Mouse (Mus musculus): ENCODE measurements around the gene Ralgps2. TPM values are rescaled to one million over a fixed set of nuclear protein-coding genes. Genes with fewer than 3 reads are reported as not detected.

Ralgps2 gene
- polyA plus RNA-seq, 1 experiment from 2014 or later, result 69.6 TPM

- no peaks in the 10 kb centered on the region for H3K27me3 ChIP-seq (replicated peaks; ENCODE audit: control insufficient read depth, insufficient read depth, low read length)
- ATAC-seq (ENCODE audit: low read depth) (no peak), DNase-seq (ENCODE audit: low spot score) (no peak)
- H3K27ac ChIP-seq (replicated peaks; ENCODE audit: low read depth, low read length), result no peak overlapping the region
- 51% methylated on average over 6 of the region's 6 CpGs for WGBS
- no peak overlapping the region for H3K4me2 ChIP-seq (ENCODE audit: low read depth, low read length)
- peaks cover 6% of the 10 kb centered on the region for H3K4me1 ChIP-seq (ENCODE audit: control insufficient read depth, insufficient read depth, low read length)
- no peaks in the 10 kb centered on the region for H3K36me3 ChIP-seq (ENCODE audit: control insufficient read depth, insufficient read depth, low read length)
- H3K9me3 ChIP-seq (ENCODE audit: control insufficient read depth, low read length), result no peaks in the 10 kb centered on the region
- H3K9ac ChIP-seq (ENCODE audit: low read depth, low read length), result no peak overlapping the region
- no peak overlapping the region for H3K4me3 ChIP-seq (ENCODE audit: low read depth, low read length)
Observed at GRCm38 (mm10) chr1:156922921-156923320, 16.5 kb downstream of the Ralgps2 start.

- DNase-seq (ENCODE audit: low spot score), result peak; percentile 25
- Histone ChIP-seq H3K9me3 (ENCODE audit: control insufficient read depth, low read length) (no peaks in the 10 kb centered on the region), H3K4me2 (ENCODE audit: low read depth, low read length) (no peak overlapping the region), H3K9ac (ENCODE audit: low read depth, low read length) (no peak overlapping the region), H3K27ac (replicated peaks; ENCODE audit: low read depth, low read length) (0 out of 2 replicates have a peak overlapping the region, but pooled peaks have one; percentile 15), H3K4me3 (ENCODE audit: low read depth, low read length) (no peak overlapping the region), H3K4me1 (ENCODE audit: control insufficient read depth, insufficient read depth, low read length) (peaks cover 6% of the 10 kb centered on the region), H3K36me3 (ENCODE audit: control insufficient read depth, insufficient read depth, low read length) (no peaks in the 10 kb centered on the region), H3K27me3 (replicated peaks; ENCODE audit: control insufficient read depth, insufficient read depth, low read length) (no peaks in the 10 kb centered on the region)
- WGBS, result 60% methylated on average over 12 of the region's 12 CpGs
- ATAC-seq (ENCODE audit: low read depth), result no peak
Observed at GRCm38 (mm10) chr1:156921290-156921994, 18.0 kb downstream of the Ralgps2 start.

GRCm38 (mm10) chr1:156917460-156917859 is 22.0 kb downstream of the Ralgps2 start:
- ATAC-seq (ENCODE audit: low read depth), result no peak; the same call in 1 of the 2 replicates
- H3K4me3 ChIP-seq (ENCODE audit: low read depth, low read length), result no peak overlapping the region

GRCm38 (mm10) chr1:156916361-156916760 is 23.1 kb downstream of the Ralgps2 start:
- no peak overlapping the region for H3K27ac ChIP-seq (replicated peaks; ENCODE audit: low read depth, low read length)
- no peak for DNase-seq (ENCODE audit: low spot score)
- H3K9me3 ChIP-seq (ENCODE audit: control insufficient read depth, low read length), result no peaks in the 10 kb centered on the region
- no peaks in the 10 kb centered on the region for H3K4me1 ChIP-seq (ENCODE audit: control insufficient read depth, insufficient read depth, low read length)
- ATAC-seq (ENCODE audit: low read depth), result no peak
- H3K36me3 ChIP-seq (ENCODE audit: control insufficient read depth, insufficient read depth, low read length), result no peaks in the 10 kb centered on the region
- WGBS, result 87% methylated on average over 3 of the region's 3 CpGs
- no peak overlapping the region for H3K9ac ChIP-seq (ENCODE audit: low read depth, low read length)
- no peak overlapping the region for H3K4me2 ChIP-seq (ENCODE audit: low read depth, low read length)
- no peak overlapping the region for H3K4me3 ChIP-seq (ENCODE audit: low read depth, low read length)
- H3K27me3 ChIP-seq (replicated peaks; ENCODE audit: control insufficient read depth, insufficient read depth, low read length), result no peaks in the 10 kb centered on the region

More at GRCm38 (mm10) chr1:156917460-156917859, 22.0 kb downstream of the Ralgps2 start:
- Histone ChIP-seq H3K27me3 (replicated peaks; ENCODE audit: control insufficient read depth, insufficient read depth, low read length) (no peaks in the 10 kb centered on the region), H3K36me3 (ENCODE audit: control insufficient read depth, insufficient read depth, low read length) (no peaks in the 10 kb centered on the region), H3K4me2 (ENCODE audit: low read depth, low read length) (no peak overlapping the region), H3K9me3 (ENCODE audit: control insufficient read depth, low read length) (no peaks in the 10 kb centered on the region), H3K4me1 (ENCODE audit: control insufficient read depth, insufficient read depth, low read length) (peaks cover 6% of the 10 kb centered on the region), H3K9ac (ENCODE audit: low read depth, low read length) (no peak overlapping the region), H3K27ac (replicated peaks; ENCODE audit: low read depth, low read length) (no peak overlapping the region)
- WGBS, result 11% methylated on average over 3 of the region's 3 CpGs
- DNase-seq (ENCODE audit: low spot score), result peak; percentile 93

GRCm38 (mm10) chr1:156914942-156915341 is 24.5 kb downstream of the Ralgps2 start:
- no peaks in the 10 kb centered on the region for H3K9me3 ChIP-seq (ENCODE audit: control insufficient read depth, low read length)
- no peaks in the 10 kb centered on the region for H3K4me1 ChIP-seq (ENCODE audit: control insufficient read depth, insufficient read depth, low read length)
- H3K4me2 ChIP-seq (ENCODE audit: low read depth, low read length), result no peak overlapping the region
- no peak overlapping the region; the same call in 1 of the 2 replicates for H3K27ac ChIP-seq (replicated peaks; ENCODE audit: low read depth, low read length)
- H3K27me3 ChIP-seq (replicated peaks; ENCODE audit: control insufficient read depth, insufficient read depth, low read length), result no peaks in the 10 kb centered on the region
- ATAC-seq (ENCODE audit: low read depth) (no peak), DNase-seq (ENCODE audit: low spot score) (peak; percentile 66)
- 64% methylated on average over 5 of the region's 5 CpGs for WGBS
- no peak overlapping the region for H3K9ac ChIP-seq (ENCODE audit: low read depth, low read length)
- H3K4me3 ChIP-seq (ENCODE audit: low read depth, low read length), result no peak overlapping the region
- H3K36me3 ChIP-seq (ENCODE audit: control insufficient read depth, insufficient read depth, low read length), result no peaks in the 10 kb centered on the region

GRCm38 (mm10) chr1:156913190-156913589 is 26.2 kb downstream of the Ralgps2 start:
- no peak overlapping the region for H3K4me2 ChIP-seq (ENCODE audit: low read depth, low read length)
- H3K4me1 ChIP-seq (ENCODE audit: control insufficient read depth, insufficient read depth, low read length), result no peaks in the 10 kb centered on the region
- 80% methylated on average over 6 of the region's 6 CpGs for WGBS
- H3K4me3 ChIP-seq (ENCODE audit: low read depth, low read length), result no peak overlapping the region
- H3K9ac ChIP-seq (ENCODE audit: low read depth, low read length), result no peak overlapping the region
- ATAC-seq (ENCODE audit: low read depth) (no peak), DNase-seq (ENCODE audit: low spot score) (no peak)
- H3K27ac ChIP-seq (replicated peaks; ENCODE audit: low read depth, low read length), result no peak overlapping the region
- H3K9me3 ChIP-seq (ENCODE audit: control insufficient read depth, low read length), result no peaks in the 10 kb centered on the region
- H3K27me3 ChIP-seq (replicated peaks; ENCODE audit: control insufficient read depth, insufficient read depth, low read length), result no peaks in the 10 kb centered on the region
- no peaks in the 10 kb centered on the region for H3K36me3 ChIP-seq (ENCODE audit: control insufficient read depth, insufficient read depth, low read length)

- Histone ChIP-seq H3K9ac (ENCODE audit: low read depth, low read length) (no peak overlapping the region), H3K27me3 (replicated peaks; ENCODE audit: control insufficient read depth, insufficient read depth, low read length) (no peaks in the 10 kb centered on the region), H3K4me2 (ENCODE audit: low read depth, low read length) (no peak overlapping the region), H3K4me3 (ENCODE audit: low read depth, low read length) (no peak overlapping the region), H3K27ac (replicated peaks; ENCODE audit: low read depth, low read length) (no peak overlapping the region), H3K9me3 (ENCODE audit: control insufficient read depth, low read length) (no peaks in the 10 kb centered on the region), H3K36me3 (ENCODE audit: control insufficient read depth, insufficient read depth, low read length) (peaks cover 11% of the 10 kb centered on the region), H3K4me1 (ENCODE audit: control insufficient read depth, insufficient read depth, low read length) (no peaks in the 10 kb centered on the region)
- DNase-seq (ENCODE audit: low spot score) (no peak), ATAC-seq (ENCODE audit: low read depth) (no peak)
- 61% methylated on average over 2 of the region's 2 CpGs for WGBS
Observed at GRCm38 (mm10) chr1:156910948-156911347, 28.5 kb downstream of the Ralgps2 start.

- ATAC-seq (ENCODE audit: low read depth), result no peak
- no peak overlapping the region for H3K9ac ChIP-seq (ENCODE audit: low read depth, low read length)
Observed at GRCm38 (mm10) chr1:156909866-156910265, 29.6 kb downstream of the Ralgps2 start.

GRCm38 (mm10) chr1:156909265-156909664 is 30.2 kb downstream of the Ralgps2 start:
- H3K4me2 ChIP-seq (ENCODE audit: low read depth, low read length), result no peak overlapping the region
- H3K9me3 ChIP-seq (ENCODE audit: control insufficient read depth, low read length), result no peaks in the 10 kb centered on the region
- ATAC-seq (ENCODE audit: low read depth) (no peak), DNase-seq (ENCODE audit: low spot score) (no peak)
- H3K27me3 ChIP-seq (replicated peaks; ENCODE audit: control insufficient read depth, insufficient read depth, low read length), result no peaks in the 10 kb centered on the region
- no peak overlapping the region for H3K27ac ChIP-seq (replicated peaks; ENCODE audit: low read depth, low read length)
- no peak overlapping the region for H3K9ac ChIP-seq (ENCODE audit: low read depth, low read length)
- H3K4me1 ChIP-seq (ENCODE audit: control insufficient read depth, insufficient read depth, low read length), result no peaks in the 10 kb centered on the region
- peaks cover 11% of the 10 kb centered on the region for H3K36me3 ChIP-seq (ENCODE audit: control insufficient read depth, insufficient read depth, low read length)
- 93% methylated on average over 4 of the region's 4 CpGs for WGBS
- no peak overlapping the region for H3K4me3 ChIP-seq (ENCODE audit: low read depth, low read length)

More at GRCm38 (mm10) chr1:156909866-156910265, 29.6 kb downstream of the Ralgps2 start:
- Histone ChIP-seq H3K4me3 (ENCODE audit: low read depth, low read length) (no peak overlapping the region), H3K4me1 (ENCODE audit: control insufficient read depth, insufficient read depth, low read length) (no peaks in the 10 kb centered on the region), H3K27me3 (replicated peaks; ENCODE audit: control insufficient read depth, insufficient read depth, low read length) (no peaks in the 10 kb centered on the region), H3K4me2 (ENCODE audit: low read depth, low read length) (no peak overlapping the region), H3K36me3 (ENCODE audit: control insufficient read depth, insufficient read depth, low read length) (peaks cover 11% of the 10 kb centered on the region), H3K27ac (replicated peaks; ENCODE audit: low read depth, low read length) (no peak overlapping the region), H3K9me3 (ENCODE audit: control insufficient read depth, low read length) (no peaks in the 10 kb centered on the region)
- DNase-seq (ENCODE audit: low spot score), result no peak
